Mouse (Mus musculus) erythroblast, embryonic 14.5 days (primary cell): ENCODE data around the gene Smim27.

Source experiments
- GATA1 ChIP-seq: IDR thresholded peaks from 2 replicates; pipeline ENCODE4 v1.6.1; 2012; ENCODE audit warnings: low read length, inconsistent platforms, mixed read lengths
- TAL1 ChIP-seq: IDR thresholded peaks from 3 replicates; pipeline ENCODE4 v1.6.1; 2012; ENCODE audit warnings: low read length, inconsistent platforms, mixed read lengths

DNA sequence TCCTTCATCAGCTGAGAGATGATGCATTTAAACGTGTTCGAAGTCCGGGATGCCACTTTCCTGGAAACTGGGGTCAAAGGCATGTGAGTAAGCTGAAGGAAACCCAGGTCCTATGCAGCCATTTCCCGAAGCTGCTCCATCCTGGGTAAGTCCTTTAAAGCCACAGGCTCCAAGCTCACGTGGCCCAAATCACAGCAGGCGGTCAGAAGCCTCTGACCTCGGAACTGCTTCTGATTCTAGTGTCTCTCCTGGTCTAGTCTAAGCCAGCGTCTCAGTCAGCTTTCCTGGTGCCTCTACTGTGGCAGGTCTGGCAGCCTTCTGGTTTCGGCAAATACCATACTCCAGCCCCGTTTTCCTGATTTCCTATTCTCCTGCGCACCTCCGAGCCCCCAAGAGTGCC is 48.9 kb upstream of the Smim27 start:
- TF ChIP-seq TAL1 (no peak), GATA1 (no peak)
